Mouse (Mus musculus): Measurements from ENCODE around the gene Hdac7. TPM values are rescaled to one million over a fixed set of nuclear protein-coding genes. Genes with fewer than 3 reads are reported as not detected.
A peak's percentile ranks its signal among the peaks of the same experiment; 100 is the strongest.

The Hdac7 gene
- polyA plus RNA-seq, 1 experiment = 827 TPM

- WGBS = 13% methylated on average over 8 of the region's 8 CpGs
- Histone ChIP-seq H3K4me3 (ENCODE audit: control insufficient read depth, insufficient read depth, low read length) (peak overlapping the region; percentile 44), H3K27me3 (ENCODE audit: control insufficient read depth, insufficient read depth, low read length) (no peaks in the 10 kb centered on the region), H3K27ac (ENCODE audit: control insufficient read depth, insufficient read depth, low read length) (peak overlapping the region; percentile 95), H3K36me3 (ENCODE audit: control insufficient read depth, insufficient read depth, low read length) (no peaks in the 10 kb centered on the region), H3K4me1 (replicated peaks; ENCODE audit: control insufficient read depth, insufficient read depth, low read length) (peaks cover 78% of the 10 kb centered on the region)
- TF ChIP-seq CTCF (IDR thresholded peaks at IDR 0.05; ENCODE audit: borderline replicate concordance, control insufficient read depth, extremely low read depth, insufficient read depth, low read length, poor library complexity) = no peak
- TF ChIP-seq POLR2A (IDR thresholded peaks at IDR 0.05; ENCODE audit: control insufficient read depth, extremely low read depth, insufficient read depth, low read length, poor library complexity) = no peak
- peak; percentile 48 for DNase-seq
Measured at GRCm38 (mm10) chr15:97837491-97838061, 6.7 kb downstream of the Hdac7 start.

GRCm38 (mm10) chr15:97836894-97837247 is 7.4 kb downstream of the Hdac7 start:
- Histone ChIP-seq H3K27me3 (ENCODE audit: control insufficient read depth, insufficient read depth, low read length) (no peaks in the 10 kb centered on the region), H3K4me3 (ENCODE audit: control insufficient read depth, insufficient read depth, low read length) (peak overlapping the region; percentile 16), H3K4me1 (replicated peaks; ENCODE audit: control insufficient read depth, insufficient read depth, low read length) (peaks cover 85% of the 10 kb centered on the region), H3K27ac (ENCODE audit: control insufficient read depth, insufficient read depth, low read length) (peak overlapping the region; percentile 95), H3K36me3 (ENCODE audit: control insufficient read depth, insufficient read depth, low read length) (no peaks in the 10 kb centered on the region)
- WGBS = 6% methylated on average over 8 of the region's 8 CpGs
- DNase-seq = no peak
- TF ChIP-seq CTCF (IDR thresholded peaks at IDR 0.05; ENCODE audit: borderline replicate concordance, control insufficient read depth, extremely low read depth, insufficient read depth, low read length, poor library complexity) = no peak
- no peak for TF ChIP-seq POLR2A (IDR thresholded peaks at IDR 0.05; ENCODE audit: control insufficient read depth, extremely low read depth, insufficient read depth, low read length, poor library complexity)

GRCm38 (mm10) chr15:97836153-97836893 is 8.0 kb downstream of the Hdac7 start:
- Histone ChIP-seq H3K4me3 (ENCODE audit: control insufficient read depth, insufficient read depth, low read length) (peak overlapping the region; percentile 39), H3K27ac (ENCODE audit: control insufficient read depth, insufficient read depth, low read length) (peak overlapping the region; percentile 95), H3K4me1 (replicated peaks; ENCODE audit: control insufficient read depth, insufficient read depth, low read length) (peaks cover 83% of the 10 kb centered on the region), H3K36me3 (ENCODE audit: control insufficient read depth, insufficient read depth, low read length) (no peaks in the 10 kb centered on the region), H3K27me3 (ENCODE audit: control insufficient read depth, insufficient read depth, low read length) (no peaks in the 10 kb centered on the region)
- DNase-seq = peak; percentile 85
- WGBS = 40% methylated on average over 17 of the region's 17 CpGs
- no peak for TF ChIP-seq CTCF (IDR thresholded peaks at IDR 0.05; ENCODE audit: borderline replicate concordance, control insufficient read depth, extremely low read depth, insufficient read depth, low read length, poor library complexity)
- TF ChIP-seq POLR2A (IDR thresholded peaks at IDR 0.05; ENCODE audit: control insufficient read depth, extremely low read depth, insufficient read depth, low read length, poor library complexity) = no peak

GRCm38 (mm10) chr15:97832764-97833479 is 11.4 kb downstream of the Hdac7 start:
- H3K4me1 ChIP-seq (replicated peaks; ENCODE audit: control insufficient read depth, insufficient read depth, low read length) = peaks cover 77% of the 10 kb centered on the region
- TF ChIP-seq POLR2A (IDR thresholded peaks at IDR 0.05; ENCODE audit: control insufficient read depth, extremely low read depth, insufficient read depth, low read length, poor library complexity) = no peak
- no peak for TF ChIP-seq CTCF (IDR thresholded peaks at IDR 0.05; ENCODE audit: borderline replicate concordance, control insufficient read depth, extremely low read depth, insufficient read depth, low read length, poor library complexity)
- peak overlapping the region; percentile 66 for H3K27ac ChIP-seq (ENCODE audit: control insufficient read depth, insufficient read depth, low read length)
- H3K4me3 ChIP-seq (ENCODE audit: control insufficient read depth, insufficient read depth, low read length) = peak overlapping the region; percentile 55; the same call in 1 of the 2 replicates
- 33% methylated on average over 9 of the region's 9 CpGs for WGBS
- no peaks in the 10 kb centered on the region for H3K27me3 ChIP-seq (ENCODE audit: control insufficient read depth, insufficient read depth, low read length)
- no peak for DNase-seq
- H3K36me3 ChIP-seq (ENCODE audit: control insufficient read depth, insufficient read depth, low read length) = no peaks in the 10 kb centered on the region

GRCm38 (mm10) chr15:97831987-97832640 is 12.2 kb downstream of the Hdac7 start:
- WGBS = 42% methylated on average over 10 of the region's 10 CpGs
- TF ChIP-seq POLR2A (IDR thresholded peaks at IDR 0.05; ENCODE audit: control insufficient read depth, extremely low read depth, insufficient read depth, low read length, poor library complexity) (no peak), CTCF (IDR thresholded peaks at IDR 0.05; ENCODE audit: borderline replicate concordance, control insufficient read depth, extremely low read depth, insufficient read depth, low read length, poor library complexity) (no peak)
- Histone ChIP-seq H3K27me3 (ENCODE audit: control insufficient read depth, insufficient read depth, low read length) (no peaks in the 10 kb centered on the region), H3K36me3 (ENCODE audit: control insufficient read depth, insufficient read depth, low read length) (no peaks in the 10 kb centered on the region), H3K4me3 (ENCODE audit: control insufficient read depth, insufficient read depth, low read length) (peak overlapping the region; percentile 55), H3K27ac (ENCODE audit: control insufficient read depth, insufficient read depth, low read length) (peak overlapping the region; percentile 66), H3K4me1 (replicated peaks; ENCODE audit: control insufficient read depth, insufficient read depth, low read length) (peaks cover 75% of the 10 kb centered on the region)
- DNase-seq = no peak
